Mouse (Mus musculus) embryonic facial prominence, embryonic 12.5 days (tissue): Measurements from ENCODE around the gene Gna11. TPM values are rescaled to one million over a fixed set of nuclear protein-coding genes. Genes with fewer than 3 reads are reported as not detected.

Experiments used
- ATAC-seq: fragments of 200-750 bp; cut with Nextera tagmentation; 2 replicates; pipeline ENCODE4 v1.8.0; 2017; ENCODE audit not compliant: insufficient number of reproducible peaks, insufficient read depth, low FRiP score, low TSS enrichment
- H3K27ac ChIP-seq: fragments of 300-500 bp; sonication (generic); 2 replicates; pipeline ENCODE4 v1.5.1; 2016; ENCODE audit warnings: mild to moderate bottlenecking
- H3K27me3 ChIP-seq: fragments of 300-500 bp; sonication (generic); 2 replicates; pipeline ENCODE4 v1.6.1; 2016; ENCODE audit warnings: mild to moderate bottlenecking, moderate library complexity
- H3K36me3 ChIP-seq: fragments of 300-500 bp; sonication (generic); 2 replicates; pipeline ENCODE4 v1.6.1; 2016; ENCODE audit warnings: mild to moderate bottlenecking
- H3K4me1 ChIP-seq: fragments of 300-500 bp; sonication (generic); 2 replicates; pipeline ENCODE4 v1.6.1; 2016
- H3K4me2 ChIP-seq: fragments of 300-500 bp; sonication (generic); replicated peaks from 2 replicates; pipeline ENCODE4 v1.6.1; 2016; ENCODE audit warnings: mild to moderate bottlenecking, moderate library complexity
- H3K4me3 ChIP-seq: fragments of 300-500 bp; sonication (generic); 2 replicates; pipeline ENCODE4 v1.5.1; 2016; ENCODE audit warnings: mild to moderate bottlenecking
- H3K9ac ChIP-seq: fragments of 300-500 bp; sonication (generic); 2 replicates; pipeline ENCODE4 v1.6.1; 2016; ENCODE audit warnings: mild to moderate bottlenecking, moderate library complexity
- H3K9me3 ChIP-seq: fragments of 300-500 bp; sonication (generic); 2 replicates; pipeline ENCODE4 v1.6.1; 2016; ENCODE audit warnings: mild to moderate bottlenecking, moderate library complexity
- WGBS: fragments of 180-500 bp; shearing (Covaris S2); methylation state at CpG from one replicate; pipeline ENCODE4 v1.1.7; 2016; 5-methylcytosine and 5-hydroxymethylcytosine counted together
- polyA plus RNA-seq: library from polyadenylated mRNA; unstranded; fragments of >200 nt; fragmentation: Nextera tagmentation; extraction: Ambion mirVana; gene quantifications from 2 replicates; pipeline ENCODE4 v1.2.1, GENCODE M21; 2016

Gene Gna11
- polyA plus RNA-seq, 1 experiment from 2014 or later, result 82.7 TPM

DNA sequence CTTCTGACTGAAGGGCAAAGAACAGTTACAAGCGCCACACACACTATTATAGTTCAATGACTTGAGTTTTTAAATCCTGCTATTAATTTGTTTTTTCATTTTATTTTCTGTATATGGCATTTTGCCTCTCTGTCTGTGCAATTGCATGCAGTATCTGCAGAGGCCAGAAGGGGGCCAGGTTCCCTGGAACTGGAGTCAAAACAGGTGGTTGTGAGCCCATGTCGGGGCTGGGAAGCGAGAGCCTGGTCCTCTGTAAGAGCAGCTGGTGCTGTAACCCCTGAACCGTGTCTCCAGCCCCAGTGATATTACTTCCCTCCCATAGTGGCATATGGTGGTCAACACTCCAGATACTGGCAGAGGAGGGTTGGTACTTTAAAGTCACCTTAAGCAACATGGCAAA is 26.4 kb downstream of the Gna11 start:
- Histone ChIP-seq H3K4me1 (no peaks in the 10 kb centered on the region), H3K9ac (no peak overlapping the region), H3K27ac (no peak overlapping the region), H3K27me3 (0 out of 2 replicates have a peak, but pooled peaks cover 8% of the 10 kb centered on the region), H3K36me3 (no peaks in the 10 kb centered on the region), H3K4me3 (no peak overlapping the region), H3K4me2 (no peak overlapping the region), H3K9me3 (peaks cover 4% of the 10 kb centered on the region; the same call in 1 of the 2 replicates)
- 11% methylated on average over 4 of the region's 4 CpGs for WGBS
- no peak for ATAC-seq

DNA sequence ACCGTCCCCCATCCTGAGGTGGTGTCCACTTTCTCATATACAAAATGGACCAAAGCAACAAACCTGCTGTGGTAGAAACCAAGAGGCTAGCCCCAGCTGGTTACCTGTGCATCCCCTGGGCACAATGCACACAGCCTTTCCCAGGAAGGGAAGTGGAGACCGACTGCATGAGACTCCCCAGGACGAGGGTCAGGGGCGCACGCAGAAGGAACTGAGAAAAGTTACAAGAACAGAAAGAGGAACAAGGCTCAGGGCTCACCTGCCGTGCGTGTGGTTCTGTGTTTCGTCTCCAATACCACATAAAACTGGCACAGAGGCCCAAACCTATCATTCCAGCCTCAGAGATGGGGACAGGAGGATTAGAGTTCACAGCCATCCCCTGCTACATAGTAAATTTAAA is 27.8 kb downstream of the Gna11 start:
- WGBS, result 77% methylated on average over 8 of the region's 8 CpGs

DNA sequence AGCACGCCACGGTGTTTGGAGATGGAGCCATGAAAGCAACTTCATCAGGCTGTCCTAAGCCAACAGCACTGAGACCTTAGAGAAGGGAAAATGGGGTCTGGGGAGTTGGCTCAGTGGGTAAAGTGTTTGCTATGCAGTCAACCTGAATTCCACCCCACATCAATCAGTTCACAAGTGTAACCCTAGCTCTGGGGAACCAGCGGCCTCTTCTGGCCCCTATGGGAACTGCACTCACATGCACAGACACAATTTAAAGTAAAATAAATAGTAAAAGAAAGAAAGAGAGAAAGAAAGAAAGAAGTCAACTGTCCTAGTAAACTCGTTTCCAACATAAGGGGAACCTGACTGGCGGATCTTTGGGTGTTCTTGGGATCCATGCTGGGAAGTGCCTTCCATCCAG is 31.2 kb downstream of the Gna11 start:
- Histone ChIP-seq H3K4me1 (0 out of 2 replicates have a peak, but pooled peaks cover 6% of the 10 kb centered on the region), H3K9ac (no peak overlapping the region), H3K36me3 (no peaks in the 10 kb centered on the region), H3K27me3 (peaks cover 18% of the 10 kb centered on the region), H3K4me2 (no peak overlapping the region), H3K27ac (no peak overlapping the region), H3K9me3 (peaks cover 4% of the 10 kb centered on the region; the same call in 1 of the 2 replicates), H3K4me3 (no peak overlapping the region)
- no peak for ATAC-seq
- WGBS, result 89% methylated on average over 5 of the region's 5 CpGs

More for the DNA sequence above, 27.8 kb downstream of the Gna11 start:
- Histone ChIP-seq H3K27ac (no peak overlapping the region), H3K27me3 (peaks cover 9% of the 10 kb centered on the region), H3K4me3 (no peak overlapping the region), H3K4me1 (0 out of 2 replicates have a peak, but pooled peaks cover 2% of the 10 kb centered on the region), H3K9me3 (peaks cover 4% of the 10 kb centered on the region; the same call in 1 of the 2 replicates), H3K9ac (no peak overlapping the region), H3K4me2 (no peak overlapping the region), H3K36me3 (no peaks in the 10 kb centered on the region)
- ATAC-seq, result no peak

DNA sequence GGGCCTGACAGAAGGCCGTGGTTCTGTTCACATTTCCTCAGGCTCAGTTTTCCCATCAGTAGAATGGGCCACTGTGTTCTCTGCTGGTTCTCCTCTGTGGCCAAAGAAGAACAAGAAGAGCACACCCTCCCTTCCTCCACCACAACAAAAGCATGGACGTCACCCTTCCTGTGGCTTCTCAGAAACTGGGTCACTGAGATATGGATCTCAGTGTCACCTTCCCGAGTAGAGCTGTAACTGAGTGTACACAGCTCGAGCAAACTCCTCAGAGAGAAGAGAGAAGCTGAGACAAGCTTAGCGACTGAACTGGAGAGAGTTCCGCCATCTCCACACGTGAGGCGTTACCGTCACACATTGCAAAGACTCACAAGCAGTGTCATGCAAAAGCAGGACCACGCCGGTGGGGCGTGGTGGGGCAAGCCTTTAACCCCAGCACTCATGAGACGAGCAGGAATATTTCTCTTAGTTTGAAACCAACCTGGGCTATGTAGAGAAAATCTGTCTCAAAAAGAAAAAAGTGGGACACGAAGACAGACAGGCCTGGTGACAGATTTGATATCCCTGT is 34.7 kb downstream of the Gna11 start:
- Histone ChIP-seq H3K4me2 (no peak overlapping the region), H3K36me3 (no peaks in the 10 kb centered on the region), H3K27ac (no peak overlapping the region), H3K4me1 (0 out of 2 replicates have a peak, but pooled peaks cover 6% of the 10 kb centered on the region), H3K27me3 (peaks cover 10% of the 10 kb centered on the region), H3K9ac (no peak overlapping the region), H3K9me3 (peaks cover 4% of the 10 kb centered on the region; the same call in 1 of the 2 replicates), H3K4me3 (no peak overlapping the region)
- WGBS, result 77% methylated on average over 14 of the region's 14 CpGs
- no peak for ATAC-seq

DNA sequence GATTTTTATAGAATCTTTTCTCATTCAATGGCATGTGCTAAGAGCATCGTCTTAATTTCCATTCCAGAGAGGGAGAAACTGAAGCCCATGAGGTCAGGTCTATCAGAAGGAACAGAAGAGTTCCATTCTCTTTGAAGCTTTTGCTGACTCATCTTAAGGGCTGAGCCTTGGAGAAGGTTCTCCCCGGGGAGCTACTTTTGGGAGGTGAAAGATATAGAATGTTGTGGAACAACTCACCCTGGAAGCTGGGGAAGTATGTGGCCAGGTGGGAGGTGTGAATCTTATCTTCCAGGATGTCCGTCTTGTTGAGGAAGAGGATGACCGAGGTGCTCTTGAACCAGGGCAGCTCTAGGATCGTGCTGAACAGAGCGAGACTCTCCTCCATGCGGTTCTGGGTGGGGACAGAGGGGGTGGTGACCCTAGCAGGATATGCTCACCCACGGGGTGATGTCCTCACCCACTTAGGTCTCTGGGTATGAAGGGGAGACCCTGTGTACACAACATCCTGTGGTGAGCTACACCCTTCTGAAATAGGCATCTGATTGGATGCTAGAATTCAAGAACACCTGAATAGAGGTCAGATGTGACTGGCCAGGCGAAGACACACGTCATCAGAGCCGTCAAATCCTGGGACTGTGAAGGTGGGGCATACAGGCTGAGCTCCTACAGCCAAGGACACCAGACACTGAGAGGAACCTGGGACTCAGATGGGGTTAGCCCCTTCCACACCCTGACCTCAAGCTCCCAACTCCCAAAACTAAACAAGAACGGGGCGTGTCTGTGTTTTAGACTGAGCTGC is 37.1 kb downstream of the Gna11 start:
- H3K27ac ChIP-seq, result no peak overlapping the region
- H3K4me3 ChIP-seq, result no peak overlapping the region
- no peaks in the 10 kb centered on the region for H3K9me3 ChIP-seq
- no peak overlapping the region for H3K9ac ChIP-seq
- no peaks in the 10 kb centered on the region for H3K36me3 ChIP-seq
- no peak overlapping the region for H3K4me2 ChIP-seq
- no peak for ATAC-seq
- H3K27me3 ChIP-seq, result peaks cover 19% of the 10 kb centered on the region
- WGBS, result 75% methylated on average over 13 of the region's 13 CpGs
- H3K4me1 ChIP-seq, result 0 out of 2 replicates have a peak, but pooled peaks cover 6% of the 10 kb centered on the region

DNA sequence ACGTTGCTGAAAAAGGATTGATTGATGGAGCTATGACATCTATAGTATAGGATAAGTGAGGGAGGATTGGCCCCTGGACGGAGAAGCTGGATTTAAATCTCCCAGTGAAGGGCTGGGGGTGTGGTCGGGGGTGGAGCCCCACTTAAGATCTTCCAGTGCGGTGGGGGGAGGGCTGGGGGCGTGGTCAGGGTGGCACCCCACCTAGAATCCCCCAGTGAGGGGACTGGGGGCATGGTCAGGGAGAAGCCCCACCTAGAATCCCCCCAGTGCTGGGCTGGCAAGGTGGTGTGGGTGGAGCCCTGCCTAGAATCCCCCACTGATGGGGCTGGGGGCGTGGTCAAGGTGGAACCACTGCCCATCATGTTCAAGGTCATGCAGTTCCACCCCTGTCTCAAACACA is 37.9 kb downstream of the Gna11 start:
- H3K36me3 ChIP-seq, result no peaks in the 10 kb centered on the region
- H3K27me3 ChIP-seq, result peaks cover 17% of the 10 kb centered on the region
- 41% methylated on average over 6 of the region's 6 CpGs for WGBS
- H3K9me3 ChIP-seq, result no peaks in the 10 kb centered on the region
- ATAC-seq, result no peak
- no peak overlapping the region for H3K4me3 ChIP-seq
- no peak overlapping the region for H3K9ac ChIP-seq
- H3K4me1 ChIP-seq, result 0 out of 2 replicates have a peak, but pooled peaks cover 3% of the 10 kb centered on the region
- no peak overlapping the region for H3K4me2 ChIP-seq
- no peak overlapping the region for H3K27ac ChIP-seq

DNA sequence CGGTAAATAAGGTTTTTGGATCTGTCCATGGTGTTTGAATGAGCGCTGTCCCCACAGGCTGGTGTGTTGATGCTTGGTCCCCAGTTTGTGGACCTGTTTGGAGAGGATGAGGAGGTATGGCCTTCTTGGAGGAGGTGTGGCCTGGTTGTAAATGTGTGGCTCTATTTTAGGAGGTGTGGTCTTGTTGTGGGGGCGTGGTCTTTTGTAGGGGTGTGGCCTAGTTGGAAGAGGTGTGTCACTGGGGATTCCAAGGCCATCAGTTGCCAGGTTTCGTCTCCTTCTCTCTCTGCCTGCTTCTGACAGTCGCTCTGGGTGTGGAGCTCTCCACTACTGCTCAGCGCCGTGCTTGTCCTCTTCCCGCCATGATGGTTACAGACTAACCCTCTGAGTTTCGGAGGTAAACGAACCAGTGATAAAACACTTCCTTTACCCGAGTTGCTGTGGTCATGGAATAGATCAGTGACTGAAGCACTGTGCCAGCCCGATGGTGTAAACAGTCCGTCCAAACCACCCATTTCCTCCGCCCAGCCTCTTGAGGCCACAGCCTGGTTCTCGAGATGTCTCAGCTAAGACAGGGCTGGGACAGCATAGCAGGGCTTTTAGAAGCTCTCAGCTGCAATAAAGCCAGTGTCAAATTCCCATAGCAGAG is 39.9 kb downstream of the Gna11 start:
- H3K27ac ChIP-seq, result no peak overlapping the region
- 80% methylated on average over 15 of the region's 15 CpGs for WGBS
- H3K36me3 ChIP-seq, result no peaks in the 10 kb centered on the region
- H3K4me2 ChIP-seq, result no peak overlapping the region
- H3K9me3 ChIP-seq, result no peaks in the 10 kb centered on the region
- H3K4me3 ChIP-seq, result no peak overlapping the region
- H3K9ac ChIP-seq, result no peak overlapping the region
- H3K27me3 ChIP-seq, result peaks cover 11% of the 10 kb centered on the region
- no peaks in the 10 kb centered on the region for H3K4me1 ChIP-seq
- ATAC-seq, result no peak

- H3K27me3 ChIP-seq, result peaks cover 9% of the 10 kb centered on the region
- H3K9me3 ChIP-seq, result no peaks in the 10 kb centered on the region
- no peak overlapping the region for H3K9ac ChIP-seq
- H3K4me3 ChIP-seq, result peak overlapping the region; percentile 31
- no peaks in the 10 kb centered on the region for H3K4me1 ChIP-seq
- ATAC-seq, result no peak; the same call in 1 of the 2 replicates
- WGBS, result 6% methylated on average over 36 of the region's 36 CpGs
- H3K27ac ChIP-seq, result no peak overlapping the region
- peak overlapping the region; percentile 57 for H3K4me2 ChIP-seq
- H3K36me3 ChIP-seq, result no peaks in the 10 kb centered on the region
These were observed 42.3 kb downstream of the Gna11 start for GRCm38 (mm10) chr10:81502658-81503057.

DNA sequence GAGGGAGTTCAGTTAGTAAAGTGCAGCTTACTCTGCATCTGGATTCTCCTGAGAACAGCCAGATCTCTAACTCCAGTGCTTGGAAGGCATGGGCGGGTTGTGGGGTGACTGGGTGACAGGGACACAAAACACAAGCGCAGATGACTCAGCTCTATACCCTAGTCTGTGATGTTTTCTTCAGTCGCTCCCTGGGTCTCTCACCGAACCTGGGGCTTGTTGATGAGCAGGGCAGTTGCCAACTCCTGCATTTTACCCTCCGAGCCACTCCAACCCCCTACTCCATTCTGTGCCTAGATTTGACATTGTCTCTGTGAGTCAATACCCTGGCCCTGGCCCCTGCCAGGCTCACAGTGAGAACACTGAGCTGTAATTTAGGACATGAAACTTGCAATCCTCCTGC is 43.1 kb downstream of the Gna11 start:
- H3K4me2 ChIP-seq, result no peak overlapping the region
- no peaks in the 10 kb centered on the region for H3K36me3 ChIP-seq
- H3K9me3 ChIP-seq, result no peaks in the 10 kb centered on the region
- ATAC-seq, result no peak
- no peak overlapping the region for H3K27ac ChIP-seq
- H3K27me3 ChIP-seq, result peaks cover 9% of the 10 kb centered on the region
- WGBS, result 78% methylated on average over 5 of the region's 5 CpGs
- H3K4me1 ChIP-seq, result no peaks in the 10 kb centered on the region
- H3K4me3 ChIP-seq, result no peak overlapping the region
- no peak overlapping the region for H3K9ac ChIP-seq

DNA sequence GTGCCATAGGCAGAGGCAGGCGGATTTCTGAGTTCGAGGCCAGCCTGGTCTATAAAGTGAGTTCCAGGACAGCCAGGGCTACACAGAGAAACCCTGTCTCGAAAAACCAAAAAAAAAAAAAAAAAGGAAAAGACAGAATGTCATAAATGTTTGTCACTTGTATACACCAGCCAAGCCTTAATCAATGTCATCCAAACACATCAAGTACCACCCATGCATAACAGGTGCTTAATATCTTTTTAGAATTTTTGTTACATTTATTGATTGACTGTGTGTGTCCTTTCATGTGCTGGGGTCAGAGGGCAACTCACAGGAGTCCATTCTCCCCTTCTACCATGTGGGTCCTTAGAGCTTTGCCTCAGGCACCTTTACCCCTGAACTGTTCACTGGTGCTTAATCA is 45.0 kb downstream of the Gna11 start, which contains the start of gene S1pr4:
S1pr4 (minus strand) TSS at position 101 of the 400 bp plus-strand sequence.
- Histone ChIP-seq H3K27me3 (peaks cover 9% of the 10 kb centered on the region; the same call in 1 of the 2 replicates), H3K4me3 (no peak within 1 kb of the TSS), H3K36me3 (no peaks in the 10 kb centered on the region), H3K27ac (no peak within 1 kb of the TSS), H3K9me3 (no peaks in the 10 kb centered on the region), H3K4me1 (peaks cover 6% of the 10 kb centered on the region), H3K4me2 (no peak within 1 kb of the TSS), H3K9ac (no peak within 1 kb of the TSS)
- WGBS, result 85% methylated on average over 3 of the region's 3 CpGs
- ATAC-seq, result no peak

DNA sequence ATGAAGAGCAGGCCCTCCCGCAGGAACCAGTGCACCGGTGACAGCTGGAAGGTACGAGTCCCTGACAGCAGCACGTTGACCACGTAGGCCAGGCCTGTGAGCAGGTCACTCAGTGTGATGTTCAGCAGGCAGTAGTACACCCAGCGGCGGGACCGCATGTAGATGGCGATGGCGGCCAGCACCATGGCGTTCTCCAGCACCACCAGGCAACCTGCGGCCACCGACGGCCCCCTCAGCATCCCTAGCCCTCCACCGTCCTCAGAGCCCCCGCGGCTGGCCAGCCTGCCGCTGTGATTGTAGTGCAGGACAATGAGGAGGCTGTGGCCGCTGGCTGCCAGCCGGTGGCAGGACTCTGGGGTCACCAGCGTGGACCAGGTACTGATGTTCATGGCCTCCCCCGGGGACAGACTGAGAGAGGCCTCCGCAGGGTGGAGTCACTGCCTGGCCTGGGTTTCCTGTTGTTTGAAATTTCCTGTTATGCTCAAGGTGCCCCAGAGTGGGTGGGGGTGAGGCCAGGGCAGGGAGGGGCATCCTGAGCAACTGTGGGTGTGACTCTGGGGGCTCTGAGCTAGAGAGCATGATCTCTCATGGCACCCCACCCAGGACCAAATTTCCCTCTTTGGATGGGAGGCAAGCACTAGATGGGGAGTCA is 45.6 kb downstream of the Gna11 start:
- Histone ChIP-seq H3K27me3 (peaks cover 9% of the 10 kb centered on the region; the same call in 1 of the 2 replicates), H3K9ac (no peak overlapping the region), H3K9me3 (no peaks in the 10 kb centered on the region), H3K27ac (no peak overlapping the region), H3K4me2 (no peak overlapping the region), H3K36me3 (no peaks in the 10 kb centered on the region), H3K4me1 (peaks cover 13% of the 10 kb centered on the region), H3K4me3 (no peak overlapping the region)
- 74% methylated on average over 22 of the region's 23 CpGs for WGBS
- no peak for ATAC-seq
